In genomic region chr14:28068021-28068420, GRCm38 (mm10) we compare ENCODE assay signal across 21 mouse cellular contexts.
DNase-seq lines count a peak whose midpoint lies in the region; ATAC-seq lines count a peak whose summit lies in the region.
"Had no signal": no experiment of that assay in that cellular context is flagged by ENCODE, and none has a peak within 500 bp of the region (broad histone marks: within the 10 kb centered on the region; RNA-seq: fewer than 3 reads in every experiment).

No protein-coding gene starts in this region.

- no peaks in the 10 kb centered on the region for H3K9me3 ChIP-seq in embryonic facial prominence, embryonic 11.5 days (replicated peaks; ENCODE audit: control insufficient read depth, low read length)
- H3K9me3 ChIP-seq in embryonic facial prominence, embryonic 10.5 days = no peaks in the 10 kb centered on the region
- H3K9me3 ChIP-seq in neural tube, embryonic 15.5 days (replicated peaks) = no peaks in the 10 kb centered on the region
- H3K9me3 ChIP-seq in neural tube, embryonic 13.5 days = no peaks in the 10 kb centered on the region
- H3K9me3 ChIP-seq: embryonic facial prominence, embryonic 12.5 days; heart, embryonic 15.5 days; hindbrain, embryonic 13.5 days; limb, embryonic 13.5 days; liver, embryonic 15.5 days had no signal

- no peaks in the 10 kb centered on the region for H3K27me3 ChIP-seq in embryonic facial prominence, embryonic 11.5 days (ENCODE audit: control insufficient read depth, insufficient read depth, low read length)
- no peaks in the 10 kb centered on the region for H3K27me3 ChIP-seq in embryonic facial prominence, embryonic 10.5 days (replicated peaks; ENCODE audit: low read depth, poor library complexity, severe bottlenecking)
- H3K27me3 ChIP-seq in neural tube, embryonic 15.5 days (replicated peaks) = no peaks in the 10 kb centered on the region
- H3K27me3 ChIP-seq in neural tube, embryonic 13.5 days = no peaks in the 10 kb centered on the region; the same call in 1 of the 2 replicates
- H3K27me3 ChIP-seq: CH12.LX; embryonic facial prominence, embryonic 12.5 days; heart, embryonic 15.5 days; hindbrain, embryonic 13.5 days; liver, embryonic 15.5 days had no signal

- DNase-seq in embryonic facial prominence, embryonic 11.5 days (ENCODE audit: low spot score) = peak; percentile 29
- DNase-seq in embryonic facial prominence, embryonic 10.5 days (ENCODE audit: low spot score) = no peak
- DNase-seq in left cerebral cortex, adult 18-20 months (ENCODE audit: low spot score in 2 of 2) = peak; percentile 18 to 51
- no peak for DNase-seq in left cerebral cortex, postnatal 10 days (ENCODE audit: extremely low spot score in 1 of 2, low spot score in 2 of 2)
- DNase-seq in neural tube, embryonic 10.5 days (ENCODE audit: extremely low spot score, low spot score) = peak; percentile 22
- no peak for DNase-seq in thymus, postnatal 25 days
- DNase-seq: adrenal gland, postnatal 14 days; cerebellum, adult 9-11 months; heart, adult 11 months; kidney, adult 11 months; kidney, postnatal 36 days; thymus, postnatal 4 days had no signal

- 81% methylated on average over 12 of the region's 12 CpGs for WGBS in embryonic facial prominence, embryonic 11.5 days
- 79% methylated on average over 12 of the region's 12 CpGs for WGBS in embryonic facial prominence, embryonic 10.5 days
- WGBS in neural tube, embryonic 15.5 days = 32% methylated on average over 12 of the region's 12 CpGs
- 19% methylated on average over 12 of the region's 12 CpGs for WGBS in neural tube, embryonic 13.5 days

- no peaks in the 10 kb centered on the region for H3K4me1 ChIP-seq in embryonic facial prominence, embryonic 11.5 days (ENCODE audit: control insufficient read depth, insufficient read depth, low read length)
- H3K4me1 ChIP-seq in embryonic facial prominence, embryonic 10.5 days = 0 out of 2 replicates have a peak, but pooled peaks cover 6% of the 10 kb centered on the region
- H3K4me1 ChIP-seq in neural tube, embryonic 15.5 days = peaks cover 4% of the 10 kb centered on the region; the same call in 1 of the 2 replicates
- peaks cover 7% of the 10 kb centered on the region; the same call in 1 of the 2 replicates for H3K4me1 ChIP-seq in neural tube, embryonic 13.5 days (replicated peaks)
- H3K4me1 ChIP-seq: embryonic facial prominence, embryonic 12.5 days; heart, embryonic 15.5 days; liver, embryonic 15.5 days had no signal

- no peak overlapping the region for H3K27ac ChIP-seq in embryonic facial prominence, embryonic 11.5 days (replicated peaks; ENCODE audit: low read depth, low read length)
- no peak overlapping the region for H3K27ac ChIP-seq in embryonic facial prominence, embryonic 10.5 days (replicated peaks)
- H3K27ac ChIP-seq in neural tube, embryonic 15.5 days (replicated peaks) = no peak overlapping the region
- H3K27ac ChIP-seq in neural tube, embryonic 13.5 days (replicated peaks) = no peak overlapping the region
- H3K27ac ChIP-seq: embryonic facial prominence, embryonic 12.5 days; heart, embryonic 15.5 days; hindbrain, embryonic 13.5 days; limb, embryonic 13.5 days; liver, embryonic 15.5 days; stomach, postnatal 0 days had no signal

- H3K4me3 ChIP-seq in embryonic facial prominence, embryonic 11.5 days (ENCODE audit: low read depth, low read length) = no peak overlapping the region
- H3K4me3 ChIP-seq in embryonic facial prominence, embryonic 10.5 days = no peak overlapping the region
- H3K4me3 ChIP-seq in neural tube, embryonic 15.5 days (replicated peaks) = no peak overlapping the region
- H3K4me3 ChIP-seq in neural tube, embryonic 13.5 days = no peak overlapping the region
- H3K4me3 ChIP-seq: embryonic facial prominence, embryonic 12.5 days; heart, embryonic 15.5 days; hindbrain, embryonic 13.5 days; limb, embryonic 13.5 days; liver, embryonic 15.5 days had no signal

- no peak for ATAC-seq in embryonic facial prominence, embryonic 11.5 days (replicated peaks; ENCODE audit: insufficient number of reproducible peaks, low FRiP score, low TSS enrichment, low read depth)
- no peak for ATAC-seq in neural tube, embryonic 15.5 days (ENCODE audit: low FRiP score)
- 0 out of 2 replicates have a peak, but pooled peaks have one; percentile 56 for ATAC-seq in neural tube, embryonic 13.5 days (ENCODE audit: low read depth)

- intact Hi-C loops in left cerebral cortex, postnatal 10 days (cut with DNase I) = no loop called here

- H3K36me3 ChIP-seq in embryonic facial prominence, embryonic 11.5 days (replicated peaks; ENCODE audit: control insufficient read depth, insufficient read depth, low read depth, low read length) = no peaks in the 10 kb centered on the region
- no peaks in the 10 kb centered on the region for H3K36me3 ChIP-seq in embryonic facial prominence, embryonic 10.5 days (replicated peaks)
- no peaks in the 10 kb centered on the region for H3K36me3 ChIP-seq in neural tube, embryonic 15.5 days
- no peaks in the 10 kb centered on the region for H3K36me3 ChIP-seq in neural tube, embryonic 13.5 days
- H3K36me3 ChIP-seq: embryonic facial prominence, embryonic 12.5 days; heart, embryonic 15.5 days; limb, embryonic 13.5 days; liver, embryonic 15.5 days had no signal

- no peak overlapping the region for H3K4me2 ChIP-seq in embryonic facial prominence, embryonic 11.5 days (ENCODE audit: low read depth, low read length)
- no peak overlapping the region for H3K4me2 ChIP-seq in neural tube, embryonic 15.5 days
- H3K4me2 ChIP-seq in neural tube, embryonic 13.5 days = no peak overlapping the region
- H3K4me2 ChIP-seq: embryonic facial prominence, embryonic 12.5 days; heart, embryonic 15.5 days; hindbrain, embryonic 13.5 days; limb, embryonic 13.5 days; liver, embryonic 15.5 days had no signal

- no peak overlapping the region for H3K9ac ChIP-seq in embryonic facial prominence, embryonic 11.5 days (replicated peaks; ENCODE audit: low read length)
- H3K9ac ChIP-seq in neural tube, embryonic 15.5 days (replicated peaks) = no peak overlapping the region
- H3K9ac ChIP-seq in neural tube, embryonic 13.5 days = no peak overlapping the region
- H3K9ac ChIP-seq: embryonic facial prominence, embryonic 12.5 days; heart, embryonic 15.5 days; hindbrain, embryonic 13.5 days; limb, embryonic 13.5 days; liver, embryonic 15.5 days had no signal

Comparison
In these comparisons a context has a peak if more than half of its experiments do, and no peak if none do; other contexts are left out.
1. DNase-seq: peak in embryonic facial prominence, embryonic 11.5 days (single experiment), left cerebral cortex, adult 18-20 months (2 of 2) and neural tube, embryonic 10.5 days (single experiment); none in embryonic facial prominence, embryonic 10.5 days (single experiment), left cerebral cortex, postnatal 10 days (0 of 2) and thymus, postnatal 25 days (single experiment).